Mouse (Mus musculus) left cerebral cortex, adult 9 months (tissue): ENCODE results near the gene Trp53i13.

Experiments used
- DNase-seq, 2 experiments: peaks; one replicate each; pipeline ENCODE4 v3.0.0; 2022; ENCODE audit warnings: low spot score in 2 of 2

Trp53i13 gene

GRCm38 (mm10) chr11:77508068-77509021, 7.4 kb downstream of the Trp53i13 start:
- DNase-seq = peak in 1 of 2 experiments; percentile 87

- no peak for DNase-seq
Measured at GRCm38 (mm10) chr11:77507426-77507825, 8.4 kb downstream of the Trp53i13 start.

- no peak for DNase-seq
Measured at GRCm38 (mm10) chr11:77506941-77507340, 8.8 kb downstream of the Trp53i13 start.

GRCm38 (mm10) chr11:77506273-77506672, 9.5 kb downstream of the Trp53i13 start:
- DNase-seq = no peak

GRCm38 (mm10) chr11:77505291-77505980, 10.3 kb downstream of the Trp53i13 start:
- no peak for DNase-seq

- DNase-seq = no peak
Measured at GRCm38 (mm10) chr11:77504377-77504776, 11.4 kb downstream of the Trp53i13 start.

- no peak for DNase-seq
Measured at GRCm38 (mm10) chr11:77503511-77503910, 12.3 kb downstream of the Trp53i13 start.

- no peak for DNase-seq
Measured at GRCm38 (mm10) chr11:77502481-77502880, 13.3 kb downstream of the Trp53i13 start.

- DNase-seq = no peak
Measured at GRCm38 (mm10) chr11:77501971-77502370, 13.8 kb downstream of the Trp53i13 start.

GRCm38 (mm10) chr11:77501392-77501791, 14.4 kb downstream of the Trp53i13 start:
- peak in 1 of 2 experiments; percentile 85 for DNase-seq

GRCm38 (mm10) chr11:77500361-77501325, 15.1 kb downstream of the Trp53i13 start:
- peak in 1 of 2 experiments; percentile 72 for DNase-seq

GRCm38 (mm10) chr11:77499354-77499753, 16.4 kb downstream of the Trp53i13 start:
- DNase-seq = no peak

- no peak for DNase-seq
Measured at GRCm38 (mm10) chr11:77498261-77499139, 17.3 kb downstream of the Trp53i13 start.

GRCm38 (mm10) chr11:77497851-77498250, 17.9 kb downstream of the Trp53i13 start:
- no peak for DNase-seq

- DNase-seq = no peak
Measured at GRCm38 (mm10) chr11:77497341-77497756, 18.4 kb downstream of the Trp53i13 start.

- no peak for DNase-seq
Measured at GRCm38 (mm10) chr11:77495507-77495906, 20.3 kb downstream of the Trp53i13 start.

- no peak for DNase-seq
Measured at GRCm38 (mm10) chr11:77494782-77495181, 21.0 kb downstream of the Trp53i13 start.

GRCm38 (mm10) chr11:77494344-77494676, 21.5 kb downstream of the Trp53i13 start:
- no peak for DNase-seq

- peak in 1 of 2 experiments; percentile 69 for DNase-seq
Measured at GRCm38 (mm10) chr11:77493512-77494343, 22.1 kb downstream of the Trp53i13 start, which contains the start of gene Git1. Gene Git1, plus strand, starts transcription at chr11:77493562.
